Mouse (Mus musculus) left cerebral cortex, adult 18-20 months (tissue): ENCODE data around the gene Dact3. TPM values are rescaled to one million over a fixed set of nuclear protein-coding genes. Genes with fewer than 3 reads are reported as not detected.

Experiments used
- DNase-seq, 2 experiments: peaks; one replicate each; pipeline ENCODE4 v3.0.0; 2021 to 2022; ENCODE audit warnings: low spot score in 2 of 2, mixed read lengths in 1 of 2
- total RNA-seq, 2 experiments: library from RNA; stranded (reverse); gene quantifications; 2 replicates each; pipeline ENCODE4 v1.2.3; 2021

Gene Dact3
- total RNA-seq, 2 experiments from 2014 or later: 186 to 201 TPM

- DNase-seq: peak; percentile 89 to 90
Measured at GRCm38 (mm10) chr7:16891641-16892351, 16.7 kb downstream of the Dact3 start, which contains the start of gene Gng8. Gene Gng8 (plus strand): TSS chr7:16891786.

GRCm38 (mm10) chr7:16892352-16892730, 17.2 kb downstream of the Dact3 start:
- no peak for DNase-seq

- DNase-seq: no peak
Measured at GRCm38 (mm10) chr7:16893612-16894011, 18.5 kb downstream of the Dact3 start.

GRCm38 (mm10) chr7:16894279-16894678, 19.2 kb downstream of the Dact3 start:
- no peak for DNase-seq

GRCm38 (mm10) chr7:16895000-16895399, 19.9 kb downstream of the Dact3 start:
- DNase-seq: peak; percentile 80 to 81

GRCm38 (mm10) chr7:16895511-16895910, 20.4 kb downstream of the Dact3 start:
- DNase-seq: no peak

- DNase-seq: no peak
Measured at GRCm38 (mm10) chr7:16900526-16900925, 25.4 kb downstream of the Dact3 start.

GRCm38 (mm10) chr7:16903439-16903955, 28.4 kb downstream of the Dact3 start:
- no peak for DNase-seq

- DNase-seq: no peak
Measured at GRCm38 (mm10) chr7:16904120-16904675, 29.1 kb downstream of the Dact3 start.

GRCm38 (mm10) chr7:16905491-16906021, 30.4 kb downstream of the Dact3 start:
- no peak for DNase-seq

- no peak for DNase-seq
Measured at GRCm38 (mm10) chr7:16906281-16906680, 31.2 kb downstream of the Dact3 start, which contains the start of gene Ptgir. Gene Ptgir (plus strand): TSS chr7:16906490.

GRCm38 (mm10) chr7:16906889-16907559, 31.9 kb downstream of the Dact3 start:
- DNase-seq: no peak

- DNase-seq: no peak
Measured at GRCm38 (mm10) chr7:16907842-16908241, 32.7 kb downstream of the Dact3 start.

GRCm38 (mm10) chr7:16908367-16908766, 33.2 kb downstream of the Dact3 start:
- no peak for DNase-seq

GRCm38 (mm10) chr7:16908859-16909258, 33.7 kb downstream of the Dact3 start:
- no peak for DNase-seq

GRCm38 (mm10) chr7:16909909-16910308, 34.8 kb downstream of the Dact3 start:
- no peak for DNase-seq

- no peak for DNase-seq
Measured at GRCm38 (mm10) chr7:16911904-16912303, 36.8 kb downstream of the Dact3 start.

- DNase-seq: no peak
Measured at GRCm38 (mm10) chr7:16912360-16912759, 37.2 kb downstream of the Dact3 start.

GRCm38 (mm10) chr7:16913806-16914452, 38.8 kb downstream of the Dact3 start:
- DNase-seq: peak; percentile 73 to 82

GRCm38 (mm10) chr7:16914453-16915343, 39.6 kb downstream of the Dact3 start:
- DNase-seq: no peak
